Mouse (Mus musculus): ENCODE measurements around the gene Ksr2.

DNA sequence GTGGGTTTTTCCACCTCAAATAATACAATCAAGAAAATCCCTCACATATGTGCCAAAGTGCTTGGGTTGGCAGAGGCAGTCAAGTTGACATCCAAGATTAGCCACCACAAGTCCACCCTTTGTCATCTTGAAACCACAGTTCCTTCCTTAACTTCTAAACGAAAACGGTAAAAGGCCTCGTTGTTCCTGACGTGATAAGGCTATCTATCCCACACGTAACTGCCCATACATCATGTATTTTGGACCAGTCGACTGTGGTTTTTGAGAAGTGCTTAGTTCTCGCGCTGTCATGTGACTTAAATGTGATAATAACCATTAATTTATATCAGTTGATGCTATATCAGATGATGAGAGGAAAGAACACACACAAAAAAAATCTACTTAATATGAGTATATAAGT, 55.8 kb downstream of the Ksr2 start:
- TF ChIP-seq GATA1 (IDR thresholded peaks at IDR 0.05; ENCODE audit: borderline replicate concordance, low read length), result no peak
- no peak for TF ChIP-seq FLI1 (IDR thresholded peaks at IDR 0.05; ENCODE audit: low read length)
